Mouse (Mus musculus) heart, postnatal 10 days (tissue): ENCODE data around the gene Mtg2. TPM values are rescaled to one million over a fixed set of nuclear protein-coding genes. Genes with fewer than 3 reads are reported as not detected.
A peak's percentile ranks its signal among the peaks of the same experiment; 100 is the strongest.

ENCODE experiments used
- DNase-seq, 2 experiments: peaks; one replicate each; pipeline ENCODE4 v3.0.0; 2021
- intact Hi-C: fragments of 180-260 bp; cut with DNase I; formaldehyde crosslinking; loops from one replicate; pipeline ENCODE4 v1.15.1; 2025
- total RNA-seq, 2 experiments: library from RNA; stranded (reverse); gene quantifications; 2 replicates each; pipeline ENCODE4 v1.2.3; 2021

Mtg2 gene
- total RNA-seq, result 10 to 100 TPM; 15.5 to 16.0 TPM

DNA sequence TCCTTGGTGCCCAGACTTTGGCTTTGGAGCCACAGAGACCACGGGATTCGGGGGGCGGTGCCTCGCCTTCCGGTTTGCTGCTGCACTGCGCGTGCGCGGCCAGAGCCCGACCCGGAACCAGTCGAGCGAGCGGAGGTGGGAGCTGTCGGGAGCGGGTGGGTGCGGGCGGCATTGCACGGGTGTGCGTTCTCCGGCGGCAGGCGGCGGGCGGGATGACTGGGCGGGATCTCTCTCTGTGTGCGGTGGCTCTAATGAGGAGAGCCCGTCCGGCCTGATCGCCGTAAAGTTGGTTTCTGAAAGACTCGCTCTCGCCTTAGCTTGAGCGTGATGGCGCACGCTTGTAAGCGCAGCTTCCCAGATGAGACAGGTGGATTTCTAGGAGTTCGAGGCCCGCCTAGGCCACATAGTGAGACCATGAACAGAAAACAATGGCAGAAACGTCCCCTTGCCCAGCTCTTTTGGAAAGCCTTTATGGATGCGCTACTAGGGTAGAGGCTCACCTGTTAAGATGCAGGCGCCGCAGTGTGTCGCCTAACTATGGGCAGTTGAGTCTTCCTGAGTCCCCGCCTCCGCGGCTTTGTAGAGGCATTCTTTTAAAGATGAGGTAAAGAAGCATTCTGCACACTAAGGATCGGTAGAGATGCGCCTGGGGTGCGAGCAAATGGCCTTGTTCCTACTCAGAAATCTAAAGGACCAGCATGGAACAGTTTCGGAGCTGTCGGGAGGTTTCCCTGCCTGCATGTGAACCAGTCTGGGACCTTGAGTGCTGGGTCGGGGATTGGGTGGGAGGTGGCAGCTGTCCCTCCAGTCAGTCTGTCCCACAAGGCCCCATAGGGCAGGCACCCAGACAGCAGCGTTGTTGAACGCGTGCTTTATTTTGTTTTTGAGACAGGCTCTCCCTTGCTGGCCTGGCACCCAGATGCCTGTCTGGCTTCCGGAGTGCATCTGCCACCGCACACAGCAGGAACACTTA lies at the start of gene Mtg2:
Gene Mtg2, plus strand, starts transcription at position 108 of the 973 bp plus-strand sequence.
- intact Hi-C loops, result loop anchor here (2.0 to 10.0 kb wide), 2 partner anchors 46 to 184 kb away; partner anchors contain the start of gene Rps21
- peak; percentile 96 to 98 for DNase-seq

DNA sequence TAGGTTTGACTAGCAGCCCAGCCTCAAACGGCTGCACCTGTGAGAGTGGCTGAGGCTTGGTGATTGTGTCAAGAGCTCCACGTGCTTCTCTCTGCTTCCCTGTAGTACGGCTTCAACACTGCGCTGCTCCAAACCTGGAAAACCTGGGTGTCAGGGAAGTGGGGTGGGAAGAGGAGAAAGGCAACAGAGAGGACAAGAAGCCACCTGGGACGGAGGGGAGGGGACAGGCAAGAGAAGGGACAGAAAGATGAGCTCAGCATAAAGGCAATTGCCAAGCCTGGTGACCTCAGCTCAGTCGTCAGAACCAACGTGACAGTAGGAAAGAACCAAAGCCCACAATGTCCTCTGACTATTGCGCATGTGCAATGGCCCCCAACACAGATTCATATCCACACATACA lies 49.5 kb upstream of the Mtg2 start:
- intact Hi-C loops, result no loop called here
- DNase-seq, result no peak

DNA sequence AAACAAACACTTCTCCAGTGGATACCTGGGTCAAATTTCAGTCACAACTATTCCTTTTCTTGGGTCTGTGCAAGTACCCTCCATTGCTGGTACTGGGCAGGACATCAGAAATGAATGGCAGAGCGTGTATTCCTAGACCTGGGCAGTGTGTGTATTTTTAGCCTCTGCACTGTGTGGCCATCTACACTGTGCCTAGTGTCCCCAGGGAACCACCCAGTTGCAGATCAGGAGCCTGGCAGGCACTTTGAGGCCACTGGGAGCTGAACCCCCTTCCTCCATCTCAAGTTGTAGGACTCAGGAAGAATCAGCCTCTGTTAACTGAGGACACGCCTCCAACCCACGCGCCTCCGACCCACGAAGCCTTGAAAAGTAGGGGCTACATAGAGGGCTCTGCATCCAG lies 47.6 kb upstream of the Mtg2 start:
- no peak for DNase-seq
- intact Hi-C loops, result no loop called here

DNA sequence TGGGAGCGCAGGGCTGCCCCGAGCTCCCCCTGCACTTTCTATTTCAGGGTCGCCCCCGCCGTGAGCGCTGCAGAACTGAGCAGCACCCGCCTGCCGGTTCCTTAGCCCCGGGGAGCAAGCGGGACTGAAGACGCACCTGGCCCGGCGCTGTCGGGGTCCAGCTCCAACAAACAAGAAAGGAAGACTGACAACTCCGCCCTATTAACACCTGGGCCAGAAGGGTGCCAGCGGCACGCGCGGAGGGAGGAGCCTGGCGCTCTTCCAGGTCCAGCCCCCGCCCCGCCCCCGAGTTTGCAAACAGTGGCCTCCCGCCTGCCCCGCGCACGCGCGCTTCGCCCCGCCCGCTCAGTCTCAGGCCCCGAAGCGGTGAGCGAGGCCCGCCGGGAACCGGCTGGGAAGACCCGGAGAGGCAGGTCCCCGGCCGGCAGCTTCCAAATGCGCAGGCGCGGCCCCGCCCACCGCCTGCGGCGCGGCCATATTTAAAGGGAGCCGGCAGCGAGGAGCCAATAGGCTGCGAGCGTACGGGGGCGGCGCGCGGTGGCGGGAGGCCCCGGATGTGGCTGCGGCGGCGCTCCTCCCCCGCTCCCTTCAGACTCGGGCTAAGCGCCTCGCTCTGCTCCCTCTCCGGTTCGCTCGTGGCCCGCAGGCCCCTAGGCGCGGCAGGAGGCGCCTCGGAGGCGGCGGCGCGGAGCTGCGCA lies 45.8 kb upstream of the Mtg2 start, which contains the start of gene Lsm14b:
Gene Lsm14b, plus strand, starts transcription at position 587 of the 698 bp plus-strand sequence.
- DNase-seq, result peak; percentile 99
- intact Hi-C loops, result loop anchor here (2.0 kb wide), 1 partner anchor 48 kb away; the partner anchor contains the start of gene Taf4

DNA sequence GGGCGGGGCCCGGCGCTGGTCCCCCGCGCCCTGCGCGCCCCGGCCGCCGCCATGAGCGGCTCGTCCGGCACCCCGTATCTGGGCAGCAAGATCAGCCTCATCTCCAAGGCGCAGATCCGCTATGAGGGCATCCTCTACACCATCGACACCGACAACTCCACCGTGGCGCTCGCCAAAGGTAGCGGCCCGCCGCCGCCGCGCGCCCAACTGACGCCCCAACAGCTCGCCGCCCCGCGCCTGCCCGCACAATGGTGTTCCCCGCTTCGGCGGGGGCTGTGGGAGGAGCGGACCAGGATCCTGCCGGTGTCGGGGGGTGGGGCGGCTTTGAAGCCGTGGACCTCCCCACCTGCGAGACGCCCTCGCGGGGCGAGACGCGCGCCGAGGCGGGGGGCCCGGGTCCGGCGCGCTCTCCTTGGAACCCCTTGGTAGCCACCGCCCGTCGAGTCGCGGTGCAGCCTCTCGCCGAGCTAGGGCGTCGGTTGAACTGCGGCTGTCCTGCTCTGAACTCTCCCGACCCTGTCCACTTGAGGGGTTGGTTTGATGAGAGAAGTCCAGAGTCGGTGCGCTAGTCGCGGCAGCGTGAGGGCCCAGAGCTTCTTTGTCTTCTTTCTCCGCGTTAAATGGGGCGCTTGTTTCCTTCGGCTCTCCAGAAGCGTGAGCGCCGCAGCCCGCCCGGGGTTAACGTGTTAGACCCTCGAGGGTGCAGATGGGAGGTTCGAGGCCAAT lies 45.1 kb upstream of the Mtg2 start:
- peak; percentile 56 to 63 for DNase-seq
- intact Hi-C loops, result loop anchor here (2.0 kb wide), 1 partner anchor 48 kb away; the partner anchor contains the start of gene Taf4

DNA sequence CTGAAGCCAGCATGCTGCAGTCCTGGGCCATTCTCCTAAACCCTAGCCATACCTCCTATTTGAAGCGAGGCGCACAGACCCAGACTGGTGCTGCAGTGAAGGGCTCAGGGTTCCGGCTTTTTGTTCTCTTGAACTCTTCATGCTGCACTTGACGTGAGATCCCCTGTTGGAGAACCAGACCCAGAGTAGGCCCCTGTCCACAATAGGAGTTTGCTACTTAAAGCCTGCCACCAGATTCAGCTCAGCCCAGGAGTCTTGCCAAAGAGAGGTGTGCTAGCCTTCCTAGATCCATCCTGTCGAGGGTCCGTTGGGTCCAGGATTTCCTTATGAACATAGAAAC lies 44.6 kb upstream of the Mtg2 start:
- intact Hi-C loops, result loop anchor here (1.0 to 2.0 kb wide), 2 partner anchors 14 to 49 kb away; partner anchors contain the start of gene Taf4
- DNase-seq, result no peak

DNA sequence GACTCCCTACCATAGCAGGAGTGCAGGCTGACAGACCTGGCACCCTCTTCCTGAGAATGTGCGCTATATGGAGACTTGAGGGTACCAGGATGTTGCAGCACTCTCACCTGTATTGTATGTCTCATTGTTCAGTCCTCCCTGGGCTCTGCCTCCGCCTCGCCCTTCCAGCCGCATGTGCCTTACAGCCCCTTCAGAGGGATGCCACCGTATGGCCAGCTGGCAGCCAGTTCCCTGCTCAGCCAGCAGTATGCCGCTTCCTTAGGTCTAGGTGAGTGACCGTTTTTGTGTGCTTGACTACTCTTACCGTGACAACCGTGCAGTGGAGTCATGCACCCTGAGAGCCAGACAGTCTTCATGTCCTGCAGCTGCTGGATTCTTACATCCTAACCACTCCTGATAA lies 42.6 kb upstream of the Mtg2 start:
- no peak for DNase-seq
- intact Hi-C loops, result no loop called here

DNA sequence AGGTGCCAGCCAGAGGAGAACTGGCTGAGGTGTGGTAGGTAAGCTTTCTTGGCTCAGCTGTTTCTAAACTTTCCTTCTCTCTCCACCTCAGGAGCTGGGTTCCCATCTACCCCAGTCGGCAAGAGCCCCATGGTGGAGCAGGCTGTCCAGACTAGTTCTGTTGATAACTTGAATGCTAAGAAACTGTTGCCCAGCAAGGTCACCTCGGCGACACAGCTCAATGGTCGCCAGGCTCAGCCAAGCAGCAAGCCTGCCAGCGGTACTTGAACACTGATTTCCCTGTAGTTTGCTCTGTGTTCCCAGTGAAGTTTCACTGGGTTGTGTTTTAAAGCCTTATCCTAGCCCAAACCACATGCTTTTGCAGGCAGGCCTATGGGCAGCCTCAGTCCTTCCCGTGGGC lies 39.1 kb upstream of the Mtg2 start:
- DNase-seq, result no peak
- intact Hi-C loops, result no loop called here

DNA sequence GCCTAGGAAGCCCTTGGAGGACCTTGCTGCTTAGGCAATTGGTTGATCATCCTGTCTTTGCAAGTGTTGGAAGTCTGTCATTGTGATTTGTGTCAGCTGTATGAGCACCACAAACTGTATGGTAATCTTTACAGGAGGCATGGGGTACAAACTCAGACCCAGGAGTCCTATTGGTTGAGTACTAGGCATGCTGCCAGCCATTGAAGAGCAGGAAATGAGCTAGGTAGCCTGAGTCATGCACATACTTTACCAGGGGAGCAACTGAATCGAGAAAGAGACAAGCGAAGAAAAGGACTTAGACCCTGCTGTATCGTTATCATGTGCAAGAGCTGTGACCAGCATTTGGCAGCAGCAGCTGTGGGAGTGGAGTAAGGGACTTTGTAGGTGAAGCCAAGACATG lies 37.5 kb upstream of the Mtg2 start:
- intact Hi-C loops, result no loop called here
- no peak for DNase-seq

DNA sequence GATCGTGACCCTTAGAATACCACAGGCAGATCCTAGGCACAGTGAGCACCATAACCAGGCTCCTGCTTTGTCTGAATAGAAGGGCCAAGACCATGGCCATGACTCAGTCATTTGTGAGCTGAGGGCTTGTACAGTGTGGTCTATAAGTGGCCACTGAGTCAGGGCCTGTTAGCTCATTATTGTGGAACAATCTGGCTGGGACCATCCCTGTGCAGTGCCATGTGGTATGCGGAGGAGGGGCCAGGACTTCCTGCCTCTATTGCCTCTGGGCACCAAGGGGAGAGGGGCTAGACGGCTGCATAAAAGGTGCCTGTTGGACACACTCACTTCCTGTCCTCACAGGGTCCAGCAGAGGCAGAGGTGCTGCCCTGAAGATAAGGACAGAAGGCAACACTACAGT lies 36.4 kb upstream of the Mtg2 start:
- intact Hi-C loops, result no loop called here
- DNase-seq, result no peak

DNA sequence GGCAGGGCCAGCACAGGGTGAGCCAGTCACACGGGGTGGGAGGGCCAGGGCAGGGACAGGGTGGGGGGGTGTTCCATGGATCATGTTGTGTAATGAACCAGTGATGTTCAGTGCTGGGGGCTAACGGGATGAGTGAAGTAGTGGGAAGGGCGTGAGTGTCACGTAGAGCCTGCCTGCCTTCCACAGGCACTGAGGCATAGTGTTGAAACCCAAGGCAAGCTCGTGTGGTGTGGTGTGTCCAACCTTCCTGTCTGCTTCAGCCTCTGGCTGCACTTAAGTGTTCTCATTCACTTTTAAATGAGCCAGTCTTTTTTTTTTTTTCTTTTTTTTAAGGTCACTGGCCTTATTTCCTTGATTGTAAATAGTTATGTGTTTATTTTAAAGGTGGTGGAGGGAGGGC lies 35.6 kb upstream of the Mtg2 start:
- intact Hi-C loops, result no loop called here
- no peak for DNase-seq

DNA sequence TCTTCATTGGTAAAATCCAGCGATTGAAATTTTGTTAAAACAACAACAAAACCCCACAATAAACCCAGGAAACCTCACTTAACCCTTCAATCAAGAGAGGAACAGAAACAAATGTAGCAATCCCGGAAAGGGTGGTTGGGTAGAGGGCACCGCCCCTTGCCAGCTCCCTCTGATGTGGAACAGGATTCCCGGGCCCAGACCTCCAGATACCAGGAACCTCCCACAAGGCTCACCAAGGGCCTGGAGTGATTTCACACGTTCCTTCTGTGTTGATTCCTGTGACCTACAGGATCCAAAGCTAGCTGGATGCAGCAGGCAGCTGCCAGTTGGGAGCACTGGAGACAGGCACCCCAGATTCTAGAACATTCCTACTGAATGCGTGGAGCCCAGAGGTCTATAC lies 30.0 kb upstream of the Mtg2 start:
- DNase-seq, result no peak
- intact Hi-C loops, result loop anchor here (1.0 kb wide), 1 partner anchor 14 kb away; no protein-coding TSS in a partner anchor

DNA sequence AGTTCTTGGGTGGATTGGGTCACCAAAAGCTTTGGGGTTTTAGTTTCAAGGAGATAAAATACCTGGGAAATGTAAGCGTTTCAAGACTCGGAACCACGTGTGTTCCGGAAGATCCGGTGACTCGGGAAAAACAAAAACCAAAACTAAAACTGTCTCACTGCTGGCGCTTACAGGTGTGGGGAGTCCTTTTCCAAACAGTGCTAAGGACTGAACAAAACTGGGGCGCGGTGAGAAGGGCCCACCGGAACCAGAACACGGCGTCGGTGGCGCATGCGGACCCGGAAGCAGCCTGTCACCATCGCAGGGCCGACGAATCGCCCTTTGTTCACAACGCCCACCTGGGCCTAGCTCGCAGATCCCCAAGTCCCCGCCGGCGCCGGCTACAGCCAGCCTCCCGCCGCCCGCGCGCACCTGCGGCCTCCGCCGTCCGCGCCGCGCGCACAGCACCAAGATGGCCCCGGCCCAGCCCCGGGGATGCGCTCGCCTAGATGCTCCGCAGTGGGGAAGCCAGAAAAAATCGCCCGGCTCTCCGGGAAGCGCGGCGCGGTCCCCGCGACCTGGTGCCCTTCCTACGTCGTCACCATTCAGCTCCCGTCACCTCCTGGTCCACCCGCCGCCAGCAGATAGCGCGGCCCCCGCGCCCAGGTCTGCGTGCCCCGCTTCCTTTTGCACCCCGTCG lies 28.7 kb upstream of the Mtg2 start:
- intact Hi-C loops, result no loop called here
- peak in 1 of 2 experiments; percentile 32 for DNase-seq

DNA sequence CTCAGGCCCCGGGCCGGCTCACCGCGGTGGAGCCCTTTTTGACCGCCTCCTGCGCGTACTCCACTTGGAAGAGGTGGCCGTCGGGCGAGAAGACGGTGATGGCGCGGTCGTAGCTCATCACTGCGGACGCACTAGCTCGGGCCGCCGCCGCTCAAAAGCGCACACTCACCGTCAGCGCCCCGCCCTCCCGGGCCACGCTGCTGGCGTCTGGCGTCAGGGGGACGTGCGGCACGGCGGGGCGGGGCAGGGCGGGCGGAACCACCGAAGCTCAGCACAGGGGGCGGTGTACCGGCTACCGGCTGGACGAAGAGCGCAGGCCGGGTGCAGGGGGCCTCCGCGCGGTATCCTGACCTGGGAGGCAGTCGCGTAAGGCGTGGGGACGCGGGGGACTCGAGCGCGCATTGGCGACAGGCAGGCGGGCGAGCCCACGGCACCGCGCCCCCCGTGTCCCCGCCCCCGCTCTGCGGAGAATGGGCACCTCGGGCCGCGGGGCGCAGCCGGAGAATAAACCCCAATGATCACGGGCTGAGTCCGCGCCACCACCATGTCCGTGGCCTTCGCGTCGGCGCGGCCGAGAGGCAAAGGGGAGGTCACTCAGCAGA lies 28.0 kb upstream of the Mtg2 start, which contains the start of the genes Psma7 and Ss18l1:
Gene Psma7, minus strand, starts transcription at position 178 of the 602 bp plus-strand sequence.
Gene Ss18l1, plus strand, starts transcription at position 254 of the 602 bp plus-strand sequence.
- DNase-seq, result peak; percentile 92 to 93
- intact Hi-C loops, result no loop called here

DNA sequence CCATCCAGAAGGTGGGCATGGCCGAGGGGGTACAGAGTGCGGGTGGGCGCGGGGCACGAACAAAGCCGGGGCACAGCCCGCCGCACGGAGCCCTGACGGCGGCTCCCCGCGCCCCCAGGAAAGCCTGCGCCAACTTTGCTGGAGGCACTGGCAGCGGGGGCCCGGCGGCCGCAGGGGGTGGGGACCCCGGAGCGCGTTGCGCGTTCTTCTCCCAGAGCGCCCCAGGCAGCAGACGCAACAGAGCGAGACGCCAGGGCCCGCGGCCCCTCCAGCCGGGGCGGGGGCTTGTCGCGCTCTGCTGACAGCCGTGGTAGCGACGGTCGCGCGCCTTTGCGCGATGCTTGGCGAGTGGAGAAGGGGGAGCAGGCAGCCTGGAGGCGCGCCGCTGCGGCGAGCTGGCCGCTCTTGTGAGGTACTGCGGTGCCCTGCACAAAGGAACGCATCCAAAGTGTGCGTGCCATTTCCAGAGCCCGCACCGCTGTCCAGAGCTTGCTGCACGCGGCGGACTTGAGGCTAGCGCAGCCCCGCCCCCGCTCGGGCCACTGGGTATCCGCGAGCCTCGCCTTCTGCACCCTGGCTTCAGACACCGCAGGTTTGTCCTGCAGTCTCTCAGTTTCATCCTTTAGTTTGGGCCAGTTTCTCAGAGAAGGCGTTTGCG lies 27.4 kb upstream of the Mtg2 start:
- intact Hi-C loops, result no loop called here
- peak; percentile 70 to 80 for DNase-seq

DNA sequence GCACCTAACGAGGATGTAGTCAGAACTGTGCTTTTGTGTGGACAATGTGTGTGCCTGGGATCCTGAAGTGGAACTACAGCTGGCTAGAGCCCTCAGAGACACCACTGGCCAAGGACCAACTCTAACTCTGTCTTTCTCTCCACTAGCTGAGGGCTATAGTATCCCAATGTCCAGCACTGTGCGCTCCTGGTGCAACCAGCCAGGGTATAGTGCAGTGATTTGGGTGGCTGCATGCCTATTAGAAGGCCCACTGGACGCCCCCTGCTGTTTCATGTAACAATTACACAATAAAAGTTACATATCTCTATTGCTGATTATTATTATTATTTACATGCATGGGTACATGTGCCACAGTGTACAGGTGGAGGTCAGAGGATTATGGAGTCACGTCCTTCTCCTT lies 25.1 kb upstream of the Mtg2 start:
- DNase-seq, result peak; percentile 50 to 72
- intact Hi-C loops, result loop anchor here (1.0 kb wide), 2 partner anchors 71 to 128 kb away; no protein-coding TSS in a partner anchor

DNA sequence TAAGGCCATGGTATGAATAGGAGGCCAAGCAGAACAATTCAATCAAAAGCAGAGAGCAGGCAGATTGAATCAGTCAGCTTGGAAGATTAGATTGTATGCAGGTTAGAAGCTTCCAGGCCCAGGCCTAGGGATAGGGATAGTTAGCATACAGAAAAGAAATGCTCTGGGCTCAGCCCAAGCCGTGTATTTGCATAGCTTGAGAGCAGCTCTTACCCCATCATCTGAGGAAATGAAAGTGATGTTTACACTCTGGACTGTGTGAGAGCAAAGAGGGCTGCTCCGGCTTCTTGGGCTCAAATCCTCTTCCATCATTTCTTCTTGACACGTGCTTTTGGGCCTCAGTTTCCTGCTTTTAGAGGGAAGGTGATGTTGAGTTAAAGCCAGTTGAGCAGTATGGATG lies 22.8 kb upstream of the Mtg2 start:
- intact Hi-C loops, result no loop called here
- no peak for DNase-seq

DNA sequence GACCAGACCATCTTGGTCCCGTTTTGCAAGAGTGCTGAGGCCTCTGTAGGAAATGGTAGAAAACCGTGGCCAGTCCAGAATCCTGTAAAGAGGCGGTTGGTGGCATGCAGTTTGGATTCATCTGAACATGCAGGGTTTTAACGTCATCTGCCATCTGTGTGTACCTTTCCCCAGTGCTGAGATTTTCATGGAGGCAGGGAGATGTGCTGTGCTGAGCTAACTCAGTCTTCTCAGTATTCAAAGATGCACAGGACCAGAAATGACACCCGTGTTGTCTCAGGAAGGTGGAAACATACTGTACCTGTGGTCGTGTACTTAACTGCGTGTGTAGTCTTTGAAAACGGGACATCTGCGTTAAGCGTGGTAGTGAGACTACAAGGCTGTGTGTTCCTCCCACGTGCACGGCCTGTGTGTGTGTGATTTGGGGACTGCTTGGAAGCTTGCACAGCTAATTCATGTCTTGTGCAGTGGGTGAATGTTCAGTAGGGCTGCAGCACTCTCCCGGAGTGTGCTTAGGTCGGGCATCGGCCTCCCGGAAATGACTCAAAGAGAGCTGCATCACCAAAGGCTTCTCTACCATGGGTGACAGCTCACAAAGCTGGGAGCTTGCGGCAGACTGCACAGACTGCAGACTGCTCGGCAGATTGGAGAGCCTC lies 22.3 kb upstream of the Mtg2 start:
- DNase-seq, result no peak
- intact Hi-C loops, result no loop called here
